Mouse (Mus musculus) hindbrain, embryonic 12.5 days (tissue): ENCODE results near the gene Mgat2. TPM values are rescaled to one million over a fixed set of nuclear protein-coding genes. Genes with fewer than 3 reads are reported as not detected.
"Not testable (repeated sequence)": the region's sequence is repeated elsewhere in the genome, so short reads cannot be mapped to it uniquely, and the experiment has no call there.

Experiments
- ATAC-seq: fragments of 200-750 bp; cut with Nextera tagmentation; 2 replicates; pipeline ENCODE4 v1.8.0; 2017; ENCODE audit warnings: moderate TSS enrichment; ENCODE audit not compliant: low FRiP score
- H3K27ac ChIP-seq: fragments of 300-500 bp; sonication (generic); 2 replicates; pipeline ENCODE4 v1.5.1; 2016; ENCODE audit warnings: mild to moderate bottlenecking
- H3K27me3 ChIP-seq: fragments of 300-500 bp; sonication (generic); 2 replicates; pipeline ENCODE4 v1.6.1; 2016; ENCODE audit warnings: mild to moderate bottlenecking
- H3K36me3 ChIP-seq: fragments of 300-500 bp; sonication (generic); 2 replicates; pipeline ENCODE4 v1.6.1; 2016; ENCODE audit warnings: mild to moderate bottlenecking
- H3K4me1 ChIP-seq: fragments of 300-500 bp; sonication (generic); 2 replicates; pipeline ENCODE4 v1.6.1; 2016
- H3K4me2 ChIP-seq: fragments of 300-500 bp; sonication (generic); replicated peaks from 2 replicates; pipeline ENCODE4 v1.6.1; 2016; ENCODE audit warnings: mild to moderate bottlenecking
- H3K4me3 ChIP-seq: fragments of 300-500 bp; sonication (generic); 2 replicates; pipeline ENCODE4 v1.5.1; 2016; ENCODE audit warnings: mild to moderate bottlenecking
- H3K9ac ChIP-seq: fragments of 300-500 bp; sonication (generic); 2 replicates; pipeline ENCODE4 v1.6.1; 2016; ENCODE audit warnings: mild to moderate bottlenecking, moderate library complexity
- H3K9me3 ChIP-seq: fragments of 300-500 bp; sonication (generic); replicated peaks from 2 replicates; pipeline ENCODE4 v1.6.1; 2016; ENCODE audit warnings: mild to moderate bottlenecking
- WGBS: fragments of 180-500 bp; shearing (Covaris S2); methylation state at CpG from one replicate; pipeline ENCODE4 v1.1.7; 2016; 5-methylcytosine and 5-hydroxymethylcytosine counted together
- polyA plus RNA-seq: library from polyadenylated mRNA; unstranded; fragments of >200 nt; fragmentation: Nextera tagmentation; extraction: Ambion mirVana; gene quantifications from 2 replicates; pipeline ENCODE4 v1.2.1, GENCODE M21; 2016

Gene Mgat2
- 53.2 and 60.2 TPM in 2 replicates for polyA plus RNA-seq

DNA sequence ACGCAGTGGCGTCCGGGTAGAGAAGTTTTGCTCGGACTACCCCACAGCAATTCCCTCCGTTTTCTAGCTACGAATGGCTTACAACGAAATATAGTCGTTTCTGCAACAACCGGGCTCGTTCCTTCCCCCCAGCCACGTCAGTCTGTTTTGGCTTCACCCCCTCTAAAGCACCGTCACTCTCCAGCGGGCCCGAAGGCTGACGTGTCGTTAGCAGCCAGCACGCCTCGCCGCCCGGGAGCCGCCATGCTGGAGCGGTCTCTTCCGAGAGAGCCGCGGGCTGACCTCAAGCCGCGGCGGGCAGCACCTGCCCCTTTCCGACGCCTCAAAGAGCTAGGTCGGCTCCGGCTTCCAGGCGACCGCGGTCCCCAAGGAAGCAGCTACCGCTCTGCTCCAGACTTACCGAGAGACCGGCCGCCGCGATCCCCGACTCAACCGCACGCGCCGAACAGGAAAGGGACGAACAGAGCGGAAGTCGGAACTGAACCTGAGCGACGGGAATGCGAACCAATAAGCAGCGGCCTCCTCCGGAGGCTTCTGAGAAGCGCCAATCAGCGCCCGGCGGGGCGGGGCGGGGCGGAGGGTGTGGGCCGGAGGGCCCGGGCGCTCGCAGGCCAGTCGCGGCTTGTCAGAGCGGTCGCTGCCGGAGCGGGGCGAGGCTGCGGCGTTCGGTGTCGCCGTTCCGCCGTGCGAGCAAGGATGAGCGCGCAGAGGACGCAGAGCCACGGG lies at the start of gene Mgat2, which contains the start of gene Rpl36al:
Gene Mgat2, plus strand, starts transcription at position 575 of the 726 bp plus-strand sequence.
Gene Rpl36al, minus strand, starts transcription at position 501 of the 726 bp plus-strand sequence.
- ATAC-seq: peak; percentile 99
- Histone ChIP-seq H3K9ac (peak within 1 kb of the TSS; percentile 95), H3K9me3 (no peaks in the 10 kb centered on the region), H3K4me1 (peaks cover 19% of the 10 kb centered on the region), H3K36me3 (peaks cover 14% of the 10 kb centered on the region), H3K4me2 (peak within 1 kb of the TSS; percentile 92), H3K4me3 (peak within 1 kb of the TSS; percentile 91), H3K27me3 (no peaks in the 10 kb centered on the region), H3K27ac (peak within 1 kb of the TSS; percentile 95)
- 1% methylated on average over 84 of the region's 84 CpGs for WGBS

DNA sequence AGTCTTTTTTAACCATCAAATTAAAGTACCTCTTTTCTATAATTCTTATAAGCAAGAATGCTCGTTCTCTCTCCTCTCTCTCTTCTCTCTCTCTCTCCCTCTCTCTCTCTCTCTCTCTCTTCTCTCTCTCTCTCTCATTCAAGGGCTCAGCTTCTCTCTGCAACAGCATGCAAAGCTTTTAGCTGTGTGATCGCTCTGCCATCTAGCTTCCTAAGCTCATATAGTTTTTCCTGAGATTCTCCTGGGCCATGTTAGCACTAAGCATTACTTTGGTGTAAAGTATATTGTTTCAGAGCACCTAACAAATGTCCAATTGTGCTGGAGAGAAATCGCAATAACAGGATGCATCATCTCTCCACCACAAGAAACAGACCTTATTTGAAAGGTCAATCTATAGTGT lies 44.8 kb upstream of the Mgat2 start:
- H3K27me3 ChIP-seq: no peaks in the 10 kb centered on the region
- 82% methylated on average over 3 of the region's 3 CpGs for WGBS

GRCm38 (mm10) chr12:69139841-69140240 lies 44.1 kb upstream of the Mgat2 start:
- H3K36me3 ChIP-seq: no peaks in the 10 kb centered on the region
- no peak overlapping the region for H3K4me3 ChIP-seq
- H3K27me3 ChIP-seq: no peaks in the 10 kb centered on the region
- WGBS: 86% methylated on average over 7 of the region's 7 CpGs
- H3K4me1 ChIP-seq: no peaks in the 10 kb centered on the region
- H3K27ac ChIP-seq: no peak overlapping the region
- H3K9me3 ChIP-seq: no peaks in the 10 kb centered on the region
- peak; percentile 29; the same call in 1 of the 2 replicates for ATAC-seq
- no peak overlapping the region for H3K4me2 ChIP-seq
- no peak overlapping the region for H3K9ac ChIP-seq

More for the DNA sequence above, 44.8 kb upstream of the Mgat2 start:
- no peak for ATAC-seq
- Histone ChIP-seq H3K9ac (no peak overlapping the region), H3K4me3 (no peak overlapping the region), H3K9me3 (no peaks in the 10 kb centered on the region), H3K36me3 (no peaks in the 10 kb centered on the region), H3K4me2 (no peak overlapping the region), H3K4me1 (no peaks in the 10 kb centered on the region), H3K27ac (no peak overlapping the region)

DNA sequence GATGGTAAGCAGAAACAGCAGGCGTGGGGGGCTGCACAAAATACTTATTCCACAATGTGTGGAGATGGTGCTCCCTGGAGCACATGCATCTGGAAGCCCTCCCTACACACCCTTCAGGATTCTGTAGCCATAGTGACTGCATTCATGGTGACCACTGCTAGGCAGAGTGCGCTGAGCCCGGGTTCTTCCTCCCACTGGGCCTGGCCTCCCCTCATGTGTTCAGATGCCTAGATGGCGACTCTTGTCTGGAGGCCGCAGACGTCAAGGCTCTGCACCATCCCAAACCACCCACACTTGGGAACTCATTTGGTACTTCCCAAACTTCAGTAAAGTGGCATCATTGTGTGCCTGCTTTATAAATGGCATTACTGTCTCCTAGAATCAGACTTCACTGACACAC lies 40.5 kb upstream of the Mgat2 start:
- Histone ChIP-seq H3K27me3 (no peaks in the 10 kb centered on the region), H3K4me2 (no peak overlapping the region), H3K4me1 (no peaks in the 10 kb centered on the region), H3K4me3 (no peak overlapping the region), H3K27ac (no peak overlapping the region), H3K36me3 (no peaks in the 10 kb centered on the region), H3K9ac (no peak overlapping the region), H3K9me3 (no peaks in the 10 kb centered on the region)
- WGBS: 75% methylated on average over 6 of the region's 6 CpGs
- no peak for ATAC-seq

DNA sequence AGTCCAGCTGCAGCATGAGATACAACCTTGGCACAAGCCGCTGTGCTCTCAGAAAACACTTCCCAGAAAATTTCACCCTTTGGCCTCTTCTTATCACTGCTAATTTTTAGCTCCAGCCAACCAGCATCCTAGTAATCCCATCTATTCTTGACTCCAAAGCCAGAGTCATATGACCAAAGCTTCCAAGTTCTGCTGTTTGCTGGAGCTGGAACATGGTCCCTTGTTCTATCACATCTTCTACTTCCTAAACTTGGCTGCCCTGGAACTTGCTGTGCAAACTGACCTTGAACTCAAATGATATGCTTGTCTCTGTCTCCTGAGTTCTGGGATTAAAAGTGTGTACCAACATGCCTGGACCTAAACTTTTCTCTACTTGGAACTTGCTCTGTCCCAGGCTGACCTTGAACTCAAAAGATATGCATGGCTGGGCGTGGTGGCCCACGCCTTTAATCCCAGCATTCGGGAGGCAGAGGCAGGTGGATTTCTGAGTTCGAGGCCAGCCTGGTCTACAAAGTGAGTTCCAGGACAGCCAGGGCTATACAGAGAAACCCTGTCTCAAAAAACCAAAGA lies 36.7 kb upstream of the Mgat2 start:
- Histone ChIP-seq H3K4me2 (no peak overlapping the region), H3K9ac (no peak overlapping the region), H3K36me3 (no peaks in the 10 kb centered on the region), H3K9me3 (no peaks in the 10 kb centered on the region), H3K27me3 (no peaks in the 10 kb centered on the region), H3K27ac (no peak overlapping the region), H3K4me3 (no peak overlapping the region), H3K4me1 (no peaks in the 10 kb centered on the region)
- ATAC-seq: no peak
- 96% methylated on average over 5 of the region's 5 CpGs for WGBS

DNA sequence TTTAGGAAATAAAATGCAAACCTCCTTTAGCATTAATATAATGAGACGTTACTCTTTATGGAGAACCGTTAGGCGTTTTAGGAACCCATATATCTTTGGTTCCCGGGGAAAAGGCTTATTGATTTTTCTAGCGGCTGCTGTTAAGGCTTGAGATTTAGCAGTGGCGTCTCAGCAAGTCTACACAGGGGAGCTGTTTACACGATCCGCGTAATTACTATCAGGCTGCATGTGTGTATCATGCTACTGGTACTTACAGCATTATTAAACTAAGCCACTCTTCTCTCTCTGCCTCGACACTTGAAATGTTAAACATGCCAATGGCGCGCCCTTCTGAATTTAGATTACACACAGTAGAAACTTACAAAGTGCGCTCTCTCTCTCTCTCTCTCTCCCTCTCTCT lies 33.9 kb upstream of the Mgat2 start:
- WGBS: 91% methylated on average over 13 of the region's 13 CpGs
- no peak for ATAC-seq
- H3K27ac ChIP-seq: no peak overlapping the region

DNA sequence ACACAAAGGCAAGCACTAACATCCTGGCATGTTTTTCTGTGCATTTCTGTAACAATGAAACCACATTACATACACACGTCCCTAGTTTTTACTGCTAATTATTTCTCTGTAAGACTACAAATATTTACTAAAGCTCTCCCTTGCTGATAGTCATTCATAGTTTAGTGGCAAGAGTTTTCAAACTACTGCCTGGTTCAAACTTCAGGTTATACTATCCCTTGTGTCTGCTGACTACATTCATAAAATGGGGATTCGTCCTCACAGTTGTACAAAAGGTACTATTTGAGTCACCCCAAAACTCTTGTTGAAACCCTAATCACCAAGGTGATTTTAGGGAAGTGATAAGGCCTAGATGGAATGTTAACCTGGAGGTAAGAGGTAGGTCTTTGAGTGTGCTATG lies 28.0 kb upstream of the Mgat2 start:
- ATAC-seq: no peak
- WGBS: 89% methylated on average over 2 of the region's 2 CpGs
- no peak overlapping the region for H3K27ac ChIP-seq

More for the DNA sequence above, 33.9 kb upstream of the Mgat2 start:
- Histone ChIP-seq H3K27me3 (no peaks in the 10 kb centered on the region), H3K4me1 (no peaks in the 10 kb centered on the region), H3K36me3 (peaks cover 6% of the 10 kb centered on the region; the same call in 1 of the 2 replicates), H3K4me3 (no peak overlapping the region), H3K4me2 (no peak overlapping the region; the same call in 1 of the 2 replicates), H3K9ac (no peak overlapping the region), H3K9me3 (no peaks in the 10 kb centered on the region)

GRCm38 (mm10) chr12:69156436-69156835 lies 27.5 kb upstream of the Mgat2 start:
- ATAC-seq: no peak
- Histone ChIP-seq H3K4me3 (no peak overlapping the region), H3K36me3 (peaks cover 21% of the 10 kb centered on the region), H3K4me1 (peaks cover 5% of the 10 kb centered on the region), H3K4me2 (no peak overlapping the region), H3K27me3 (no peaks in the 10 kb centered on the region), H3K27ac (no peak overlapping the region), H3K9ac (no peak overlapping the region), H3K9me3 (no peaks in the 10 kb centered on the region)
- 86% methylated on average over 4 of the region's 4 CpGs for WGBS

More for the DNA sequence above, 28.0 kb upstream of the Mgat2 start:
- Histone ChIP-seq H3K36me3 (peaks cover 21% of the 10 kb centered on the region), H3K9me3 (no peaks in the 10 kb centered on the region), H3K4me3 (no peak overlapping the region), H3K4me2 (no peak overlapping the region), H3K27me3 (no peaks in the 10 kb centered on the region), H3K4me1 (peaks cover 5% of the 10 kb centered on the region), H3K9ac (no peak overlapping the region)

GRCm38 (mm10) chr12:69157107-69157506 lies 26.9 kb upstream of the Mgat2 start:
- Histone ChIP-seq H3K27ac (no peak overlapping the region), H3K4me1 (peaks cover 5% of the 10 kb centered on the region), H3K36me3 (peaks cover 21% of the 10 kb centered on the region), H3K4me3 (no peak overlapping the region), H3K9ac (no peak overlapping the region), H3K9me3 (no peaks in the 10 kb centered on the region), H3K27me3 (no peaks in the 10 kb centered on the region), H3K4me2 (no peak overlapping the region)
- ATAC-seq: no peak
- 97% methylated on average over 2 of the region's 2 CpGs for WGBS

GRCm38 (mm10) chr12:69158366-69158764 lies 25.6 kb upstream of the Mgat2 start:
- ATAC-seq: peak; percentile 27; the same call in 1 of the 2 replicates
- Histone ChIP-seq H3K9me3 (no peaks in the 10 kb centered on the region), H3K36me3 (peaks cover 21% of the 10 kb centered on the region), H3K27me3 (no peaks in the 10 kb centered on the region), H3K9ac (peak overlapping the region; percentile 77), H3K4me1 (peaks cover 5% of the 10 kb centered on the region), H3K4me2 (peak overlapping the region; percentile 62), H3K4me3 (peak overlapping the region; percentile 73), H3K27ac (peak overlapping the region; percentile 95)
- under 1% methylated on average over 19 of the region's 19 CpGs for WGBS

GRCm38 (mm10) chr12:69158765-69159577 lies 25.0 kb upstream of the Mgat2 start, which contains the start of gene Rps29:
TSS of gene Rps29 (minus strand) at chr12:69159186.
- Histone ChIP-seq H3K4me2 (peak within 1 kb of the TSS; percentile 62), H3K27ac (peak within 1 kb of the TSS; percentile 95), H3K4me3 (peak within 1 kb of the TSS; percentile 73), H3K36me3 (peaks cover 20% of the 10 kb centered on the region), H3K9ac (peak within 1 kb of the TSS; percentile 77)
- H3K9me3 ChIP-seq, H3K27me3 ChIP-seq, H3K4me1 ChIP-seq: not testable (repeated sequence)
- WGBS: under 1% methylated on average over 59 of the region's 68 CpGs
- ATAC-seq: peak; percentile 99

GRCm38 (mm10) chr12:69159578-69159940 lies 24.4 kb upstream of the Mgat2 start:
- H3K27me3 ChIP-seq: no peaks in the 10 kb centered on the region
- H3K27ac ChIP-seq: no peak overlapping the region
- H3K4me3 ChIP-seq: no peak overlapping the region
- peaks cover 16% of the 10 kb centered on the region for H3K36me3 ChIP-seq
- no peak overlapping the region for H3K9ac ChIP-seq
- no peaks in the 10 kb centered on the region for H3K9me3 ChIP-seq
- H3K4me1 ChIP-seq: peaks cover 5% of the 10 kb centered on the region
- no peak for ATAC-seq
- WGBS: 6% methylated on average over 9 of the region's 9 CpGs
- H3K4me2 ChIP-seq: no peak overlapping the region; the same call in 1 of the 2 replicates
